Mouse (Mus musculus): Measurements from ENCODE around the gene Bcl9l.

DNA sequence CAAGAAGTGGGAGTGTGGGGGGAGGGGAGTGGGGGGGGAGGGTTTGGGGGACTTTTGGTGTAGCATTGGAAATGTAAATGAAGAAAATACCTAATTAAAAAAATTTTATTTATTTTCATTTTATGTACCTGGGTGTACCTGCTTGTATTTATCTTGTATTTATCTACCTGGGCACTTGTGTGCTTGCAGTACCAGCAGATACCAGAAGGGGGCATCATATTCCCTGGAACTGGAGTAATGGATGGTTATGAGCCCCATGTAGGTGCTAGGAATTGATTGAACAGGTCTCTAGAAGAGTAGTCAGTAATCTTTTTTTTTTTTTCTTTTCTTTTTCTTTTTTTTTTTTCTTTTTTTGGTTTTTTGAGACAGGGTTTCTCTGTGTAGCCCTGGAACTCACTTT lies 32.2 kb upstream of the Bcl9l start:
- no peak for TF ChIP-seq POLR2A (IDR thresholded peaks at IDR 0.05; ENCODE audit: low read depth, low read length)
- TF ChIP-seq CTCF (IDR thresholded peaks at IDR 0.05; ENCODE audit: borderline replicate concordance, insufficient read depth, low read length), result no peak
